ENCODE assay signal across 10 mouse cellular contexts in genomic region chr15:84629680-84630079, GRCm38 (mm10). TPM values are rescaled to one million over a fixed set of nuclear protein-coding genes. Genes with fewer than 3 reads are reported as not detected.
DNase-seq lines count a peak whose midpoint lies in the region; ATAC-seq and TF ChIP-seq lines count a peak whose summit lies in the region.
"Had no signal": no experiment of that assay in that cellular context is flagged by ENCODE, and none has a peak within 500 bp of the region (broad histone marks: within the 10 kb centered on the region; RNA-seq: fewer than 3 reads in every experiment).

No protein-coding gene starts in this region.

- no peaks in the 10 kb centered on the region for H3K4me1 ChIP-seq in cerebellum, adult 2 months (ENCODE audit: control insufficient read depth, insufficient read depth, low read length)
- peaks cover 19% of the 10 kb centered on the region for H3K4me1 ChIP-seq in embryonic facial prominence, embryonic 10.5 days
- H3K4me1 ChIP-seq in midbrain, embryonic 15.5 days: peaks cover 32% of the 10 kb centered on the region

- H3K27me3 ChIP-seq in cerebellum, adult 2 months (ENCODE audit: control insufficient read depth, insufficient read depth, low read length): no peaks in the 10 kb centered on the region
- peaks cover 9% of the 10 kb centered on the region; the same call in 1 of the 2 replicates for H3K27me3 ChIP-seq in embryonic facial prominence, embryonic 10.5 days (replicated peaks; ENCODE audit: low read depth, poor library complexity, severe bottlenecking)
- peaks cover 7% of the 10 kb centered on the region; the same call in 1 of the 2 replicates for H3K27me3 ChIP-seq in midbrain, embryonic 15.5 days (replicated peaks)

- no peak overlapping the region for H3K4me3 ChIP-seq in cerebellum, adult 2 months (replicated peaks; ENCODE audit: insufficient read depth, low read depth, low read length)
- H3K4me3 ChIP-seq in embryonic facial prominence, embryonic 10.5 days: no peak overlapping the region
- no peak overlapping the region for H3K4me3 ChIP-seq in midbrain, embryonic 15.5 days
- H3K4me3 ChIP-seq: heart, embryonic 13.5 days; myocyte had no signal

- DNase-seq in cerebellum, adult 2 months: no peak
- DNase-seq in cerebellum, adult 9-11 months: no peak
- peak; percentile 55 for DNase-seq in ovary, postnatal 14 days (ENCODE audit: low spot score)
- DNase-seq in ovary, postnatal 10 days (ENCODE audit: low spot score): no peak
- DNase-seq in embryonic facial prominence, embryonic 10.5 days (ENCODE audit: low spot score): peak; percentile 83
- peak; percentile 88 for DNase-seq in kidney, postnatal 10 days

- no peak for TF ChIP-seq POLR2A in cerebellum, adult 2 months (IDR thresholded peaks at IDR 0.05; ENCODE audit: borderline replicate concordance, insufficient read depth, low read length)

- H3K36me3 ChIP-seq in embryonic facial prominence, embryonic 10.5 days (replicated peaks): no peaks in the 10 kb centered on the region
- H3K36me3 ChIP-seq in midbrain, embryonic 15.5 days (replicated peaks): no peaks in the 10 kb centered on the region
- H3K36me3 ChIP-seq: heart, embryonic 13.5 days had no signal

- no peak overlapping the region for H3K4me2 ChIP-seq in midbrain, embryonic 15.5 days
- H3K4me2 ChIP-seq: heart, embryonic 13.5 days had no signal

- H3K27ac ChIP-seq in cerebellum, adult 2 months (ENCODE audit: insufficient read depth, low read length): no peak overlapping the region
- H3K27ac ChIP-seq in embryonic facial prominence, embryonic 10.5 days (replicated peaks): no peak overlapping the region
- H3K27ac ChIP-seq in midbrain, embryonic 15.5 days: no peak overlapping the region
- H3K27ac ChIP-seq: heart, embryonic 13.5 days had no signal

- peak; percentile 13; the same call in 1 of the 2 replicates for TF ChIP-seq CTCF in cerebellum, adult 2 months (IDR thresholded peaks at IDR 0.05; ENCODE audit: borderline replicate concordance, insufficient read depth, low read depth, low read length)

- peak; percentile 60 for ATAC-seq in midbrain, embryonic 15.5 days (replicated peaks)
- no peak for ATAC-seq in erythroblast, adult 5-6 weeks (replicated peaks; ENCODE audit: low FRiP score, poor library complexity, severe bottlenecking)

- 38% methylated on average over 3 of the region's 3 CpGs for WGBS in cerebellum, adult 2 months
- WGBS in embryonic facial prominence, embryonic 10.5 days: 18% methylated on average over 3 of the region's 3 CpGs
- WGBS in midbrain, embryonic 15.5 days: 17% methylated on average over 3 of the region's 3 CpGs

- H3K9me3 ChIP-seq in embryonic facial prominence, embryonic 10.5 days: no peaks in the 10 kb centered on the region
- no peaks in the 10 kb centered on the region for H3K9me3 ChIP-seq in midbrain, embryonic 15.5 days
- H3K9me3 ChIP-seq: heart, embryonic 13.5 days had no signal

- H3K9ac ChIP-seq in midbrain, embryonic 15.5 days: no peak overlapping the region
- H3K9ac ChIP-seq: heart, embryonic 13.5 days had no signal

RNA-seq across cellular contexts. Expression of gene Prr5, which starts 39.7 kb away (rescaled TPM):
- 13.5 and 14.9 TPM in 2 replicates for polyA plus RNA-seq in cerebellum, adult 2 months (2012; rRNA removed)
- 16.2 and 17.7 TPM in 2 replicates for polyA plus RNA-seq in embryonic facial prominence, embryonic 10.5 days (2016; fragmentation: Nextera tagmentation; extraction: Ambion mirVana)
- polyA plus RNA-seq in midbrain, embryonic 15.5 days (2015; fragmentation: Nextera tagmentation; extraction: Ambion mirVana): 27.5 and 27.7 TPM in 2 replicates
- 0.84 TPM in 1 of 2 replicates, not detected in the other for total RNA-seq in erythroblast, adult 5-6 weeks (2015; ENCODE audit: low replicate concordance)
- 0.09 TPM in 1 of 2 replicates, not detected in the other for total RNA-seq in erythroblast, adult 5-6 weeks (2017; ENCODE audit: low replicate concordance)

Comparison
In these comparisons a context has a peak if more than half of its experiments do, and no peak if none do; other contexts are left out.
1. DNase-seq: peak in ovary, postnatal 14 days (single experiment), embryonic facial prominence, embryonic 10.5 days (single experiment) and kidney, postnatal 10 days (single experiment); none in cerebellum, adult 2 months (0 of 2), cerebellum, adult 9-11 months (single experiment) and ovary, postnatal 10 days (single experiment).